Mouse (Mus musculus): ENCODE results near the gene Olfr575.

The Olfr575 gene

DNA sequence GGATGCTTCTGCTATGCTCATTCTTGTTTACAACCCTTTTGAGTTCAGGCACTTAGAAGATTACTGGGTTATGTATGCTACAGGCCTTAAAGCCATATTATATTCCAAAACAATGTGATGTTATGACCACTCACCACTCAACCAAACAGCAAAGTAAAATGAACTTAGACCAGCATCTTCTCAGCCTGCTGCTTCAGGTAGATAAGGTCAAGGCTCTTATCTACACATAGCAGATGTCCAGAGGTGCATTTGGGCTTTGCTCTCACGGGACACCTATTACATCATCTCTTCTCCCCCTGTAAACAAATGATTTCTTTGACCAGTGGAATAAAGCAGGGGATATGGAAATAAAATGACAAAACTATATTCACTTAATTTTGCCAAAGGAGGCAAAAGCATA is at the start of gene Olfr575:
Olfr575 (minus strand) TSS at position 183 of the 400 bp plus-strand sequence.
- DNase-seq = no peak

DNA sequence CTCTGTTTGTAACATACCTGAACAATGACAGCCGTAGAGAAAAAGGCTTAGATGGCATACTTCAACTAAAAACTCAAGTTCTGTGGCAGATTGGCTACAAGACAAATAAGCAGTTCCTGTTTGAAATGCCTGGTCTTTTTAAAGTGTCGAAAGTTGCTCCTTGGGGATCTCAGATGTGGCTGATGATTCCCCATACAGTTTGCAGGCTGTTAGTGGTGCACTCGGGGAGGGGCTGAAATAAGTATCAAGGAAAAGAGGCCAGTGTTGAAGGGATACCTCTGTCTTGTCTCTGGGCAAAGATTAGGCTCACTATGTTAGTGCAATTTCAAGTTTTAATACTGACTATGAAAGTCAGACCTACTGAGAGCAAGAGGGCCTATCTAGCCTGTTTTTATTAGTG is 30.6 kb upstream of the Olfr575 start, which contains the start of gene Olfr578:
Olfr578 (minus strand) TSS at position 101 of the 400 bp plus-strand sequence.
- DNase-seq = no peak

DNA sequence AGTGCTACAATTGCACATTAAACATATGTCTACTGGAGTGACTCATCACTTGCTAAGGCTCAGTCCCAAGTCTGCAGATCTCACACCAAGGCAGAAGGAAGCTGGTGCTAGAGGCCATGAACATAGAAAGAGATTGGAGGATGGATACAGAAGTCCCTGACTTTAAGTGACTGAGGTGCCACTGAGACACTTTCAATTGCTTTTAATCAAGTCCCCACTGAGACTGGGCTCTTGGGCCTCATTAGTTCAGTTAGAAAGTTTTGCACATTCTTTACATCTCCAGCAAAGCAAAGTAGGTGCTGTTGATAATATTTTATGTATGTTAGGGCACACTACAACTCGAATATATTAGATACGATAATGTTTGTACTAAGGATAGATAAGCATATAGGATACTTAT is 17.3 kb upstream of the Olfr575 start, which contains the start of gene Olfr577:
Olfr577 (minus strand) TSS at position 101 of the 400 bp plus-strand sequence.
- DNase-seq = no peak

DNA sequence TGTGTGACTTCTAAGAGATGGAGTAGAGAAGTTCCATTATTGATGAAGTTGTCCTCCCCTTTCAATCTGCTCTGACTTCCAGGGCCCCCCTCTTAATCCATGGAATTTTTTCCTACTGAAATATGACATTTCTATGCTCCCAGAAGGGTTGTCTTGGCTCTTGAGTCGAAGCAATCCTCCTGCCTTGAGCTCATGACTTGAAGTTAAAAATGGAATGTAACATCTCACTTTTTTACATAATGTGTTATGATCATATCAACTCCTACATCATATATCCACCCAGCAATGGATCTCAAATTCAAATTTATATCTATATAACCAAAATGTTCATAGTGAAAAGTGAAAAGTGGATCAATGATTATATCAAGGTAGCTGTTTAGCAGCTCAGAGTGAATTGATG is 15.8 kb upstream of the Olfr575 start:
- DNase-seq = no peak

DNA sequence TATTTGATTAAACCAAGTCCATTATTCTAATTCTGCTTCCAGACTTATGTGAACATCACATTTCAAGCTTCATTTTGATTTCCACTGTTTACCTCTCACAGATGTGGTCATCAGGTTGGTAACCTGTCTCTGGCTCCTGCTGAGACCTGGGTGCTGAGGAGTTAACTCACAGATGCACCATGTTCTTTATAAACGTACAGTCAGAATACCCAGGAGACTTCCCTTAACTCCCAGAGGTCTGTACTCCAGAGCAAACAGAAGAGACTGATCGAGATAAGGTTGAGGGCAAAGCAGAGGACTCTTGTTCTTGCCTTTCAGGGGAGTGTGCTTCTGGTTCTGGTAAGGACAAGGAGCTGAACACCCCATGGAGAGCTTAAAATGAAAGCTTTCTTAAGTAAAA is 3.8 kb upstream of the Olfr575 start, which contains the start of gene Olfr576:
Olfr576 (plus strand) TSS at position 301 of the 400 bp plus-strand sequence.
- no peak for DNase-seq

DNA sequence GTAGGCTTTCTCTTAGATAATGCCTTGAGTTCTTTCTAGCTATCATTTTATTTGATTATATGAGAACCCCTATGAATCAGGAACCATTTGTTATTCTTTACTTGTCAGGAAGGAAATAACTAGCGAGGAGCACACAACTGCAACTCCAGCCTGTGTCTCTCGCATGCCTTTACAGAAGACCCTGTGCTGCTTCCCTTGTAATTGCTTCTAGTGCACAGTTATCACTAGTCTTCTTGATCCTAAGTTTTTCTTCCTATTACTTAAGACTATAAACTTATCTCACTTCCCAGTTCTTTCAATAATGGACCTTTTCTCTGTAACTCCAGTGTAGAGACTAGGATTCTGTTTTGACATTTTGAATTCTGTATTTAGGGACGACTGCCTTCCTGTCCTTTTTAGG is 438 bp downstream of the Olfr575 start:
- DNase-seq = no peak

DNA sequence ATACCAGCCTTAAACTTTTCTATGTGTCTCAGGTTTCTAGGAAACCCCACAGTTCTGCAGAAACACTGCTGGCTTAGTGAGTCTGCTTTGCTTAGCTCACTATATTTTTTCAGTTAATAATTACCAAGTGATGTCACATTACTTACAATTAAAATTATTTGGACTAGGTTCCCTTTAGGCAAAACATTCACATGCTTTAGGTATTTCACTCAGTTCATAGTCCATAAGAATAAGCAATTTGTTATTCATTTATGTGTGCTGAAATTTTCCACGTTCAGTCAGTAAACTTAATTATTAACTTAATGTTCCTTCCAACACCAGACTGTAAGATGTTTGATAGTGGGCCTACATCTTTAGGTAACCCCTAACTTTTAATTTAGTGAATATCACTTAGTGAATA is 7.8 kb downstream of the Olfr575 start:
- DNase-seq = no peak

DNA sequence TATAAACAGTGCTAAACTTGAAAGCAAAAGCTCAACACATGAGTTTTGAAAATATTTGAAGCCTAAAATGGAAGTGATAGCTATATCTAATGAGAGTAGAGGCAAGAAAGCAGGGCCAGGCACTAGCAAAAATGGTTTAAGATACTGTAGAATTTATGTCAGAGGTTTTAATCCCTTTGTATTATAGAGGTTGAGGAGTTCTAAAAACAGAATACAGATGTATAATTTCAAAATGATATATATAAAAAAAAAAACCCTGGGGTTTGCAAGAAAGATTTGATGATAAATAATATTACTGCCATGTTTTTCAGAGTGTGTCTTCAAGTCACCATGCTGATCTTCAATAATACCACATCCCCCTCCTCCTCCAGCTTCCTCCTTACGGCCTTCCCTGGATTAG is 10.4 kb downstream of the Olfr575 start, which contains the start of gene Olfr574:
Olfr574 (plus strand) TSS at position 301 of the 400 bp plus-strand sequence.
- no peak for DNase-seq

DNA sequence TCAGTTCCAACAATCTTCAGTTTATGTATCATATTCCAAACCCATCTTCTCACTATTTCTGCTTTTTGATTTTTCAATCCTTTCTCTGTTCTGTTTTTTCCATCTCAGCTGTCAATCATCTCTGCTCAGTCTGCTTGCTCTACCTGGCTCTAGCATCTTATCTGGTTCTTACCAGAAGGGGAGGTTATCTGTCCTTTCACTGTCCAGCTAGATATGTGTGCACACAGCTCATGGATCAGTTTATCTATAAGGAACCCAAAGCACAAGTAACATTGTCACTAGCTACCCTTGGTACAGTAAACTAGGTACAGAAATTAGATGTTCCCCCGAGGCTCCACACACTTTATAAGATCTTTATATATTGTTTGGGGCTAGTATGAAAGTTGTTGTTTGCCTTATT is 15.2 kb downstream of the Olfr575 start:
- no peak for DNase-seq

DNA sequence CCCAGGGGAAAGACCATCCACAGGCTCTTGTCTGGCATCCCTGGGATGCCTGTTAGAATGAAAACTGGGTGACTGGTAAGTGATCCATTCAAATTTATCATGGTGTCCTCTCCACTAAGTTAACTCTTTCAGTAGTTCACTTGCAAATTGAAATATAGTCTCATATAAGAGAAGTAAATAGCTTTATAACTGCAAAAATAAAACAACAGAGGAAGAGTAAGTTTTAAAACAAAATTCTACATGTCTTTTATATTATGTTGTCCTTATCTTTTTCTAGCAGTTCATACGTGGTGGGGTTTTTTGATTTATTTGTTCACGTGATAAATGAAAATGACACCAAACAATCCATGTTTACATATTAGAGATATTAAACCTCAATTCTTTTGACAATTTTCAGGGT is 16.1 kb downstream of the Olfr575 start, which contains the start of gene Olfr573-ps1:
Olfr573-ps1 (minus strand) TSS at position 101 of the 400 bp plus-strand sequence.
- no peak for DNase-seq

DNA sequence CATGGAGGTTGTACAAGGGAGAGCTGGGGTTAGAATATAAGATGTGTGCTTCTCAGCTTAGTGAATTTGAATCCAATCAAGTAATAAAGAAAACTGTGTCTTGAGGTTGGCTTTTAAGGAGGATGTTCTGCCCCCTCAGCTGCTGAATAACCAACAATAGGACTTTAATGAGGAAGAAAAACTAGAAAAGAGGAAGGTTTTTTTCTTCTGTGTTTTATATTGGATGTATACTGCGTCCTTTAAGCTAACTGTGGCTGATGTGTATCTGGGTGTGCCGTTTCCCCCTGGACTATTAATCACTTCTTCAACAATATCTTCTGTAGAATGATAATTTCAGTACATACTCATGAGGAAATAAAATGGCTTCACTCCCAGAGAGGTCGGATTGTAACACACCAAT is 31.5 kb downstream of the Olfr575 start:
- DNase-seq = no peak

DNA sequence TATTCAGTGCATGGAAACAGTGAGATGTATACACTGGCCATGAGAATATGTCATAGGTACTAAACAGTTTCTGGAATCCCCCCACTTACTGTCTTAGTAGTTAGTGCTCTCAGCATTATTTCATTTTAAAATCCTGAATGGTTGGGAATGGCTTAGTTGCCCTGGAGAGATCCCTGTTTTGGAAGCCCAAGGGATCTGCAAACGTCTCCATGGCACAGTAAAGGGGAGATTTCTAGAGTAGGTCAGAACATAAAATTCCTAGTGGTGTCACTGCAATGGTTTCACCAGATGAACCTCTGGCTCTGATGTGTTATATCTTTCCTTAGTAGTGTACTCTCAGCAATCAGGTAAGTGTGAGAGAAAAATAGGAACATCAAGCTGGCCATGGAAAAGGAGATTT is 34.5 kb downstream of the Olfr575 start, which contains the start of gene Olfr572:
Olfr572 (plus strand) TSS at position 301 of the 400 bp plus-strand sequence.
- no peak for DNase-seq

DNA sequence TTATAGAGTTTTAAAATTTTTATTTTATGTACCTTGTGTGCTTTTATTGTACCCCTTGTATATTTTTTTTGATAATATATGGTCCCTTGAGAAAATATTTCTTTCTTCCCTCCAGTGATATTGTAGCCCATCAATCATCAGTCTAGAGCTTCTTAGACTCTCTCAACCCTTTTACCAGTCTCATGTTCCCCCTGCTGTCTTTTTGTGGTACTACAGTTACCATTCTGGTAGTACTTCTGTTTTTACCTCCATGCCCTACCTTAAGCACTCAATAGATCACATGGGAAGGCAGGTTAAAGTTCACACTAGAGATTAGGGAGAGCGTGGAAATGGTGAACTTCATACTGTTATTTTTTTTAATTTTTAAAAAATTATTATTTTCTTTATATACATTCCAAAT is 38.9 kb downstream of the Olfr575 start:
- DNase-seq = peak; percentile 69 to 82

DNA sequence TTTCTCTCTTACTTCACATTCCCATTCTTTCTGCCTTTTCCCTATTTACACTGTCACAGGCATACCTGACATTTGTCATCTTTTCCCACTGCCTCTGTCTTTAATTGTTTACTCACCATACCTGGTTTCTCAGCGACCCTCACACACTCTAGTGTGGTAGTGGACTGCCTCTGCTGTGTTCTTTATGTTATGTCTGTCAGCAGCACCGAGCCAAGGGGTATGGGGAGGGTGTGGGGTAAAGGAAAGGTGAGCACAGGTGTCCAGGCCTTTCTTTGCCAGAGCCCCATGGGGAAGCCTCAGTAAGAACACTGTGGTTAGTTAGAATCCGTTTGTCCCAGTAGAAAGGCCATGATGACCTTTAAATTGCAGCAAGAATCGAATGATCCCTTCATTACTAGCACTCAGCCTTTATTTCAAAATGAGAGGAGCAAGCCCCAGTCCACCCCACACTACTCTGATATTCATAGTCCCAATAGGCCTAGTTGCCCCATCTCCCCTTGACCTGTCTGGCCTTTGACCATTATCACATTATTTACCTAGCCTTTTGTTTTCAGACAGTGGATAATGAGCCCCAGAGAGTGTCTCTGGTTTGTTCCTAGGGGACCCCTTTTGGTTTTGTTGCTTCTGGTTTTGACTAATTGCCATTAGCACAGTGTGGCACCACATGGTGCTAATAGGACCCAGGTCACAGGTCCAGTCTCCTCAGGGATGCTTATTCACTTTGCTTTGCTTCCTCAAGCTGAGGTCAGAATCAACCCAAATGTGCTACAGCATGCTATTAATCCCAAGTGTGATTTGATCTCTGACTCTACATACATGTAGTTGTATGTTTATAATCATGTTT is 41.3 kb downstream of the Olfr575 start, which contains the start of gene Olfr571:
Olfr571 (minus strand) TSS at position 505 of the 844 bp plus-strand sequence.
- DNase-seq = no peak

DNA sequence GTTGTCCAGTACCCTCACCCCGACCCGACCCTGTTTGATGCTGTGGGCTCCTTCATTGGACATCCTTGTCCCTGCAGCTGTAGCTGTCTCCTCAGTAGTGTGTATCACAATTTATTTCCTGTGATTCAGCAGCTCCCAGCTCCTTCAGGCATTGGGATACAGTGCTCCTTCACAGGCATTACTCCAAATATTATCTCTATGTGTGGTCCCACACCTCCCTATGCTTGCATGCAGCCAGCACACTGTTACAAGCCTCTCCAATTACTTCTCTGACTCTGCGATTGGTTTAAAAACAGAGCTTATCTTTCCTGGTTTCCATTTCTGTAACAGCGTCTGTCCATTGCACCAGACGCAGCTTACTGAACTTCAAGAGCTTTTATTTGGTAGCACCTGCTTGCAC is 42.2 kb downstream of the Olfr575 start:
- no peak for DNase-seq

DNA sequence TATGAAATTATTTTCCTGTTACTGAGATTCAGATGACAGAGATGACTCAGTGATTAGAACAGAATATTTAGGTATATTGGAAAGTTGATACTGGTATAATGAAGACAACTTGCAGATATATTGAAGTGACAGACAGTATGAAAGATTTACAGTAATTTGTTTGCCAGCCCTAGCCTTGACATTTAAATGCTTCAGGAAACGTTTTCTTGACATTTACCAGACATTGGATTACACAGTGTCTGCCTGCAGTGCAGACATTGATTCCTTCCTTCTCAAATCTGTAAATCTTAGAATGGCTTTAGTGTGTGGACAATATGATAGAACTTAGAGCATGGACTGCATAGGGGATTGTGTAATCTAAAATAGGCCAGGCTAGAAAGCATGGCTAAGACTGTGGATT is 43.3 kb downstream of the Olfr575 start:
- DNase-seq = no peak

All from cerebellum, postnatal 10 days (tissue).